Mouse (Mus musculus) T-helper 1 cell (primary cell): ENCODE measurements around the gene Olfr187.
"Not testable (repeated sequence)": the region's sequence is repeated elsewhere in the genome, so short reads cannot be mapped to it uniquely, and the experiment has no call there.

Experiments used
- in situ Hi-C: fragments of 300-600 bp; cut with MboI, MseI; formaldehyde crosslinking; loops from one replicate; pipeline ENCODE4 v1.15.1; 2025; ENCODE audit warnings: high pct_unique_total_duplicates

Olfr187 gene

GRCm38 (mm10) chr16:59039710-59040109 is at the start of gene Olfr187:
Gene Olfr187, minus strand, starts transcription at chr16:59039767.
- in situ Hi-C loops, result no loop called here

- in situ Hi-C loops, result not testable (repeated sequence)
Observed at GRCm38 (mm10) chr16:59081113-59081512, 41.5 kb upstream of the Olfr187 start.

DNA sequence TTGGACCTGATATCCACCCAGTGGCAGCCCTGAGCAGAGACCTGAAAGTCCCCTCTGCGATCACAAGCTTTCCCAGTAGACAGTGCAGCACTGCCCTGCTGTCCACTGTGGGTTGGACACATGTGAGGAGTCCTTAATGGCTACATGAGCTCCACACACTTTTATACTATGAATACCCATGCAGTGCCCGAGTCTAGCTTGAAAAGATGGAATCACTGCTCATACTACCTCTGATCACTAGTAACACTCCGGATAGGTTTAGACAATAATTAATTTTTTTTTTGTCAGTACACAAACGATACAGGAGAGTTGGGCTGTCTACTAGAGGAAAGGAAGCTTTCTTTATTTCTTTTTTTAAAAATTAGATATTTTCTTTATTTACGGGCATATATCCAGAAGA is 38.3 kb upstream of the Olfr187 start, which contains the start of gene Olfr190:
Olfr190 (minus strand) TSS at position 101 of the 400 bp plus-strand sequence.
- in situ Hi-C loops, result no loop called here

- in situ Hi-C loops, result no loop called here
Observed at GRCm38 (mm10) chr16:59073520-59073919, 34.0 kb upstream of the Olfr187 start.

GRCm38 (mm10) chr16:59071755-59072154 is 32.2 kb upstream of the Olfr187 start:
- in situ Hi-C loops, result no loop called here

GRCm38 (mm10) chr16:59062411-59062810 is 22.8 kb upstream of the Olfr187 start:
- in situ Hi-C loops, result not testable (repeated sequence)

GRCm38 (mm10) chr16:59049286-59049685 is 9.7 kb upstream of the Olfr187 start:
- in situ Hi-C loops, result not testable (repeated sequence)

GRCm38 (mm10) chr16:59048860-59049259 is 9.3 kb upstream of the Olfr187 start:
- in situ Hi-C loops, result no loop called here

DNA sequence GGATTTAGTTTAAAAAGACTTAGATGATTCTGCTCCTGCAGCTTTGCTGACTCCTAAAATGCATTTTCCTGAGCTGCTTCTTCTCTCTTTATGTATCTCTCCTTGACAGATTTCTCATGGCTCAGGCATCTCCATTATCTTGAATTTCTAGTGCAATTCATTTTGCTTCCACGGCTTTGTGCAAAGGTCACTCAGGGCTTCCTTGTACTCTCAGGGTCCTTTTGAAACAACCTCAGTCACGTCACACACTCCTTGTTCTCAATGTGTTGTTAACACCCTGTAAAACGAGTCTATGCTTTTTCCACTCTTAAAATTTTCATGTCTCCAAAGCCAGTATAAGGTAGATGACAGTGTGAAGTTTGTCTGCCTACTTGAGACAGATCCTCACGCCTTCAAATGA is 8.0 kb upstream of the Olfr187 start:
- in situ Hi-C loops, result no loop called here

DNA sequence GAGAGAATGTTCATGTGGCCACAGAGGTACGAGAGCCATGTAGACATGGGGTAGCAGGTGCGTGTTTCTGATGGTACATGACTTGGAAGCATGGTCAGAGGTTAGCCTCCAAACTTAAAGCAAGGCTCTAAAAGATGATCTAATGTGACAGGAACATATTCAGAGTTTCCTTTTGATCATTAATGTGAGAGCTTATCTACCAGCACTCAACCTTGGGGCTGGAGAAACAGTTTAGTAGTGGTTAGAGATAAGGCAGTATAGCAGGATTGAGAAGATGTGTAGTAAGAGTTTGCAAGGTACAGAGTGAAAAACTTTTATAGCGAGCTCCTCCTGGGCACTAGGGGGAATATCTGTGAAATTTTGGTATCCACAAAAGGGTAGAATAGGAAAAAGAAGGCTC is 6.3 kb upstream of the Olfr187 start:
- in situ Hi-C loops, result no loop called here

- in situ Hi-C loops, result no loop called here
Observed at GRCm38 (mm10) chr16:59030191-59030590, 9.4 kb downstream of the Olfr187 start, which contains the start of gene Olfr186. Gene Olfr186, minus strand, starts transcription at chr16:59030291.

DNA sequence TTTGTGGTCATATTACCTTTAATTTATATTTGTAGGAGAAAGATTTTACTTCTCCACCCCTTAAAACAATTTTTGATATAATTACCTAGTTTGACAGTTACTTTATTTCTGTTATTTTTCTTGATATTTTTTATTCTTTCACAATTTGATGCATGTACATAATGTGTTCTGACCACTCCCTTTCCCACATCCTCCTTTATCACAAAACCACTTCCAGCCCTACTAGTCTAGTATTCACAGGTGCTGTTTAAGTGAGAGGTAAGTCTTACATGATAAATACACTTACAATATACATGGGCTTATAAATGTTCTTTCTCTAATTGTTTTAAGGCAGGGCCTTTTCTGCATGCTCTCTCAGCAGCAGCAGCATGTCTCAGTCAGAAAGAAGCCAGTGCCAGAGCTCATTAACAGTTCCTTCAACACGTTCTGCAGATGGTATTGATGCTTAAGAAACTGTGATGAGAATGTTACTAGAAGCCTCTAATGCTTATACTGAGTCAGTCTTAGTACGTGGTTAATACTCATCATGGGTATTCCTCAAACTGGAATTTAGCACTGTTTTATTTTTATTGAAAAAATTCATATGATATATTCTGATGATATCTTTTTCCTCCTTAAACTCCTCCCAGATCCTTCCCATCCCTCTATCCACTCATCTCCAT is 26.1 kb downstream of the Olfr187 start:
- in situ Hi-C loops, result no loop called here

DNA sequence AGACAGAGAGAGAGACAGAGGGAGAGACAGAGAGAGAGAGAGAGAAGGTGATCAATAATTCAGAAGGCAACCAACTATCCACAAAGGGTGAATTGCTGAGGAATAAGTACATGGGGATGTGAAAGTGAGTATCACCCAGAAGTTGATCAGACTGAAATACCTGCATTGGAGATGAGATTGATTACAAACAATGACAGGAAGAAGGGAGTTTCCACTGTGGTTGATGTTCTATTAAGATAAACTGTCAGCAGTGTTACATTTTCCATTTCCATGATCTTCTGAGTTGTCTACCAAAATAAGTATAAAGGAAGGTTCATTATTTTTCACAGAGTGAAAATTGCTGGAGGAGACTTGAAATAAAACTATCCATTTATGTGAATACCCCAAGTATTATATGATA is 32.4 kb downstream of the Olfr187 start:
- in situ Hi-C loops, result loop anchor here (5.0 kb wide), 1 partner anchor 35 kb away; no protein-coding TSS in a partner anchor

GRCm38 (mm10) chr16:58995057-58995456 is 44.5 kb downstream of the Olfr187 start, which contains the start of gene Olfr183:
Gene Olfr183, plus strand, starts transcription at chr16:58995357.
- in situ Hi-C loops, result no loop called here
